Mouse (Mus musculus): Measurements from ENCODE around the gene Hmx3.

Hmx3 gene

DNA sequence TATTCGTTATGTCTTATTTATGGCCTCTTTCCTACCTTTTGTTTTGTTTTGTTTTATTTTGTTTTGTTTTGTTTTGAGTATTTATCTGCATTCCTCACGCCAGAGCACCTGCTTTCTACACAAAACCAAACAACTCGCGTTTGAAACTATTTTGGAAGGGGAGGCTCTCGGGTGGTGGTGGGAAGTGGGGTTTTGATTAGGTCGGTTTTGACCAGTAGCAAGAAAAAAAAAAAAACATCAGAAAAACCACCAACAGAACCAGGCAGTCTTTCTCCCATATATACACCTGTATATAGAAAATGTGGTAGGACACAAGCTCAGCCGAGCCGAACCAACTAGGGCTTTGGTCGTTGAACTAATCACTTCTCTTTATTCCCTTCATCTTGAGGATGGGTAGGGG lies 13.4 kb downstream of the Hmx3 start:
- in situ Hi-C loops (cut with MboI, MseI), result loop anchor here (5.0 to 25.0 kb wide), 5 partner anchors 189 to 1281 kb away; partner anchors contain the start of genes 2310057M21Rik (in 1 of the 2) and Oat (in 1 of the 2)

DNA sequence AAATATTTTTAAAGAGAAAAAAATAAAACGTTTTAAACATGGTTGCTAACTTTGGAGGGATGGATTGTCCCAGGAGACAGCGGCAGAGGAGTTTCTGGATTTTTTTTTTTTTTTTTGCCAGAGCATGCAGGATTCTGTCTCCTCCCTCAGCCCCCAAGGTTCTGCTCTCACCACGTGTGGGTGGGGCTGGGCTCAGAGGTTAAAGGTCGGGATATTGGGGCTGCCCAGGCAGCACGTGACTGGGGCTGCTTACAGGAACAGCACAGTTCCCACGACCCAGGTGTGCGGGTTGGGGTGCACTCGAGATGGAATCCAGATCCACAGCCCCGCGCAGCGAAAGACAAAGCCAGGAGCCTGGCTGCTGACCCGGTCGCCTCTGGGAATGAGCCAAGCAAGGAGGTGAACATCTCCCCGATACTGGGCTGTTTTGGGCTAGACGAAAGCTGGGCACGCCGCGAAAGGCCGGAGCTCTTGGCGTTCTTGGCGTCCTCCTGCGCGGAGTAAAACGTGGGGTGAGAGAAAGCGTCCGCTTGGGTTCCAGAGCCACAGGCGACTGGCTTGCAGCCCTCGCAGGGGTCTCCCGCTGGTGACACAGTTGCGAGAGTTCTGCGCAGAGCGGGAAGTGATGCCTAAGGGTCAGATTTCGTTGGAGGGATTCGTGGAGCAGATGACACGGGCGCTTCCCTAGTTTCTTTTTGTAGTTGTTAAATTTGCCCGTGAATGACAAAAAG lies 14.0 kb downstream of the Hmx3 start:
- in situ Hi-C loops (cut with MboI, MseI), result loop anchor here (5.0 to 25.0 kb wide), 5 partner anchors 189 to 1281 kb away; partner anchors contain the start of genes 2310057M21Rik (in 1 of the 2) and Oat (in 1 of the 2)

DNA sequence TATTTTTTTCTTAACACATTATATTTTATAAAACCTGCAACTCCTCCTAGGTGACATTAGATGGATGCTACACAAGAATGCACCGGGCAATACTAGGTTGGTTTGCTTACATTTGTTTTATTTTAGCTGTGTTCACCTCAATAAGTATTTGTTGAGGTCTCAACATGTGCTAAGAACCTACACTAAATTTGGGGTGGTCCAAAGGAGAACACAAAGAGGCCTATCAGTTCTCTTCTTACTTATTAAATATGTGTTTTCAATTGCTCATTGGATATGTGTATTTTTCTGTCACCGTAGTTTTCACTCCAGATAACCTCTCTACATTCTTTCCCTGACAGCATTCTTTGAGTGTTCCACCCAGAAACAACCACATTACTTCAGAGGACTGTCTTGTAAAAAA lies 15.1 kb downstream of the Hmx3 start:
- in situ Hi-C loops (cut with MboI, MseI), result loop anchor here (5.0 to 25.0 kb wide), 5 partner anchors 190 to 1280 kb away; partner anchors contain the start of genes 2310057M21Rik (in 1 of the 2) and Oat (in 1 of the 2)

DNA sequence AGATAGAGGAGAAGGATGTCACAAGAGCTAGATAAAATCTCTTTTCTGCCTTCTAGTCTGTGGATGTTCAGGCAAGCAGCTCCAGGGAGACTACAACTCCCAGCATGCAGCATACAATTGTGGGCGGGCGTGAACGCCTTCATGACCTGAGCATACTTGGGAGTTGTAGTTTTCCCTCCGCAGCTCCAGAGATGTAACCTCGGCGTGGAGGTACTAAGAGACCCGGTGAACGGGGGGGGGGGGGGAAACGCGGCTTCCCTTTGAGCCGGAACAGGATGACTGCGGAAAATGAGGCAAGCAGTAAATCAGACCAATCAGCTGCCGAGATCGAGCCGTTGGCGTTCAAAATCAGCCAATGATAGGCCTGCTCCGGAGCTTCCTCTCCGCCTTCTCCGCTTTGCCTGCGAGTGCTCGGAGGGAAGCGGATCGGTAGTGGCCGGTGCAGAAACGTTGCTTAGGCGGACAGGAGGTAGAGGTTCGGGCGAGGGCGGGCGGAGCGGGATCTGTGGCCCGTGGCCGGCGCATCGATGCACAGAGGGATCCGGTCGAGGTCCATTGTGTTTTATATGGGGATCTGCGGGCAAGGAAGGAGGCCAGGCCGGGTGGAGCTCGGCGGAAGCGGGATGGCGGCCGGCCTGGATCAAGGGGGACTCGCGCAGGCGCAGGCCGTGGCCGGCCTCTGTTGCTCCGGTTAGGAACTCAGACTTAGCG lies 17.5 kb downstream of the Hmx3 start, which contains the start of gene Bub3:
Gene Bub3 (plus strand): TSS at position 237 of the 711 bp plus-strand sequence.
- in situ Hi-C loops (cut with MboI, MseI), result loop anchor here (5.0 to 25.0 kb wide), 5 partner anchors 193 to 1277 kb away; partner anchors contain the start of genes 2310057M21Rik (in 1 of the 2) and Oat (in 1 of the 2)

DNA sequence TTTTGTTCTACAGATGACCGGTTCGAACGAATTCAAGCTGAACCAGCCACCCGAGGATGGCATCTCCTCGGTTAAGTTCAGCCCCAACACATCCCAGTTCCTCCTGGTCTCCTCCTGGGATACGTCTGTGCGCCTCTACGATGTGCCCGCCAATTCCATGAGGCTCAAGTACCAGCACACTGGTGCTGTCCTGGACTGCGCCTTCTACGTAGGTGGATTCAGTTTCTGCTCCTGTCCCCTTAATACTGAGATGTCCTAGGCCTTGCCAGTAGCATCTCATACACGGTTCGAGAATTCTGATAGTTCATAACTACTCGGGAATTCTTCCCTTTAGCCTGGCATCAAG lies 18.0 kb downstream of the Hmx3 start:
- in situ Hi-C loops (cut with MboI, MseI), result loop anchor here (25.0 kb wide), 2 partner anchors 1202 to 1277 kb away; no protein-coding TSS in a partner anchor

DNA sequence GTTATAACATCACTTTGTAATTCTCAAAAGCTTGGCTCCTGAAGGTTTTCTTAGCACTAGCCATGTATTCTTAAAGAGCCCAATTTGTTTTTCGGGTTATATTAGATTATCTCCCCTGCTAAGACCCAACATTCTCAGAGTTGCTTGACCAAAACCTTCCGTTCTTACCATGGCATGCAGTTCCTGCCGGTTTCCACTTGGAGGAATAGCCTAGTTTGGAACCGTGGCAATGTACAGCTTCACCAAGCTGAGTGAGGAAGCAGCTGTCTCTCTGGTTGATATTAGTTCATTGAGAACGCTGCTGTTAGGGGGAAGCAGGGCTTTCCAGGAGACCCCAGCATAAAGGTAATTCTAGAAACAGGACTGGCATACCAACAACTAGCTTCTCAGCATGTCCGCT lies 32.6 kb downstream of the Hmx3 start:
- in situ Hi-C loops (cut with MboI, MseI), result no loop called here

DNA sequence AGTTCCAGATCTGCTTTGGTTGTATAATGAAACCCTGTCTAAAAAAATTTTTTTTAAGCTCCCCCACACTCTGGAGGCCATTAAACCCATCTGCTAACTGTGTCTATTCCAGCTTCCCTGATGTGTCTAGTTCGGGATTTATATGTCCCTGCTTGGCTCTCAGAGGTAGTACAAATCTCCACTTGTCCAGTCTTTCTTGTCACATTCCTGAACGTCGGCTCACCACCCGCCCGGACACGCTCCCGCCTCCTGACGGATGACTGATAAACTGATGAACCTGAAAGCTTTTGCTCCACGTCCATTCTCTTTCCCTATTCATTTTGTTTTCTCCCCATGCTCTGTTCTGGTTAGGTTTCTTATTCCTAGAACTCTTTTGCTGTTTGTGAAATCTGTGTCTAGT lies 39.5 kb downstream of the Hmx3 start:
- in situ Hi-C loops (cut with MboI, MseI), result no loop called here

DNA sequence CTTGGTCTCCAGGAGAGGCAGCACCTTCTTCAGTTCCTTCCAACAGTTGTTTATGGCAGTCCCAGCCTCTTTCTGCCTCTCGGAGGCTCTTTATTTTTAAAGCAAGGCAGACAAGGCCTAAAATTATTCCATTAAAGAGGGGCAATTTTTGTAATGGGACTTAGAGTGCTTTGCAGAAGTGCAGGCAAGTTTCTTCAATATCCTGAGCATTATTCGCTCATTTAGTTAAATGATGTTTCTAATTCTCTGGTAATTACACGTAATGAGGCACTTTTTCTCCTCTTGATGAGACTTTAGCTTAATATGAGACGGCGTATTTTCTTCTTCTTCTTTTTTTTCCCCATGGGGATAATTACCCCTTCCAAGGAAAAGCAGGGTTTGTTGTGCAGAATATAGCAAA lies 42.9 kb downstream of the Hmx3 start:
- in situ Hi-C loops (cut with MboI, MseI), result no loop called here
